Mouse (Mus musculus): ENCODE measurements around the gene Ankrd26.

DNA sequence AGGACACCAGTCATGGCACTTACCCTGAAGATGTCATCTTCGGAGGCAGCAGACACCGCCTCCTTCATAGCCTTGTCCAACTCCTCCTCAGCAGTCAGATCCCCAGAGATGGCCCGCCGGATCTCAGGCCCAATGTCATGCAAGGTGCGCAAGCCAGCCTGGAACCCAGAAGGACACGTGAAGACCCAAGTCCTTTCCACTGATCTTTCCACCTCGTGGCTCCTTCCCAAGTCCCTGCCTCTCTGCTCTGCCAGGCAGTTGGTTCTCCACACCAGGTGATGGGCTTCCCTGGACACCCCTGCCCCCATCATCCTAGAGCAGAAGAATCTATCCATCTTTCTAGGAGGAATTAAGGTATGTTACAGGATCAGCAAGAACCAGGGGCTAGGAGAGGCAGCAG is 41.8 kb upstream of the Ankrd26 start:
- TF ChIP-seq POLR2A (IDR thresholded peaks at IDR 0.05; ENCODE audit: control insufficient read depth, low read depth, low read length) (no peak), CTCF (IDR thresholded peaks at IDR 0.05; ENCODE audit: control insufficient read depth, insufficient read depth, insufficient replicate concordance, low read depth, low read length) (no peak)
